Mouse (Mus musculus) large intestine, adult 2 months (tissue): ENCODE results near the gene Carmil1. TPM values are rescaled to one million over a fixed set of nuclear protein-coding genes. Genes with fewer than 3 reads are reported as not detected.

Experiments used
- DNase-seq: peaks from one replicate; pipeline ENCODE4 v3.0.0-alpha.2; 2012; ENCODE audit warnings: low read depth, low spot score
- WGBS: fragments of 180-500 bp; shearing (Covaris S2); methylation state at CpG from one replicate; pipeline ENCODE4 v1.1.7; 2018; 5-methylcytosine and 5-hydroxymethylcytosine counted together
- polyA plus RNA-seq: library from polyadenylated mRNA; depleted of rRNA; stranded (reverse); fragments of >200 nt; gene quantifications from 2 replicates; pipeline ENCODE4 v1.2.3, GENCODE M21; 2012

Carmil1 gene
- polyA plus RNA-seq, 1 experiment, result 14.2 TPM

GRCm38 (mm10) chr13:24065536-24065935 is 215.1 kb downstream of the Carmil1 start:
- WGBS, result 30% methylated on average over 1 of the region's 1 CpGs

GRCm38 (mm10) chr13:24062770-24063169 is 217.8 kb downstream of the Carmil1 start:
- no peak for DNase-seq
- 89% methylated on average over 4 of the region's 4 CpGs for WGBS

More at GRCm38 (mm10) chr13:24065536-24065935, 215.1 kb downstream of the Carmil1 start:
- no peak for DNase-seq

- WGBS, result 83% methylated on average over 5 of the region's 5 CpGs
- DNase-seq, result no peak
Observed at GRCm38 (mm10) chr13:24055072-24055869, 225.3 kb downstream of the Carmil1 start.

GRCm38 (mm10) chr13:24051496-24051895 is 229.1 kb downstream of the Carmil1 start:
- no peak for DNase-seq
- 31% methylated on average over 2 of the region's 2 CpGs for WGBS

- WGBS, result 69% methylated on average over 5 of the region's 5 CpGs
- no peak for DNase-seq
Observed at GRCm38 (mm10) chr13:24050330-24050729, 230.3 kb downstream of the Carmil1 start.

- no peak for DNase-seq
- 75% methylated on average over 9 of the region's 9 CpGs for WGBS
Observed at GRCm38 (mm10) chr13:24049267-24050034, 231.1 kb downstream of the Carmil1 start.

GRCm38 (mm10) chr13:24048611-24049010 is 232.0 kb downstream of the Carmil1 start:
- 95% methylated on average over 6 of the region's 6 CpGs for WGBS
- no peak for DNase-seq

- WGBS, result 66% methylated on average over 3 of the region's 3 CpGs
- DNase-seq, result no peak
Observed at GRCm38 (mm10) chr13:24045271-24045670, 235.3 kb downstream of the Carmil1 start.

GRCm38 (mm10) chr13:24040221-24040620 is 240.4 kb downstream of the Carmil1 start:
- 95% methylated on average over 7 of the region's 7 CpGs for WGBS
- no peak for DNase-seq

GRCm38 (mm10) chr13:24037502-24037901 is 243.1 kb downstream of the Carmil1 start:
- DNase-seq, result no peak
- WGBS, result 69% methylated on average over 3 of the region's 3 CpGs

- DNase-seq, result no peak
- 85% methylated on average over 18 of the region's 18 CpGs for WGBS
Observed at GRCm38 (mm10) chr13:24036150-24036549, 244.4 kb downstream of the Carmil1 start.

GRCm38 (mm10) chr13:24027191-24028170 is 253.1 kb downstream of the Carmil1 start:
- no peak for DNase-seq
- WGBS, result 73% methylated on average over 5 of the region's 5 CpGs

GRCm38 (mm10) chr13:24018515-24018914 is 262.1 kb downstream of the Carmil1 start:
- 92% methylated on average over 4 of the region's 4 CpGs for WGBS
- no peak for DNase-seq

- WGBS, result 82% methylated on average over 2 of the region's 2 CpGs
- DNase-seq, result no peak
Observed at GRCm38 (mm10) chr13:24005528-24005927, 275.1 kb downstream of the Carmil1 start.

GRCm38 (mm10) chr13:24001797-24002196 is 278.8 kb downstream of the Carmil1 start:
- WGBS, result 63% methylated on average over 2 of the region's 2 CpGs
- DNase-seq, result no peak

- WGBS, result 73% methylated on average over 2 of the region's 2 CpGs
- no peak for DNase-seq
Observed at GRCm38 (mm10) chr13:24001081-24001480, 279.5 kb downstream of the Carmil1 start.

- WGBS, result 68% methylated on average over 2 of the region's 2 CpGs
- DNase-seq, result no peak
Observed at GRCm38 (mm10) chr13:23998826-23999225, 281.8 kb downstream of the Carmil1 start.

- WGBS, result 74% methylated on average over 3 of the region's 3 CpGs
- DNase-seq, result no peak
Observed at GRCm38 (mm10) chr13:23994756-23995155, 285.8 kb downstream of the Carmil1 start.

GRCm38 (mm10) chr13:23994024-23994423 is 286.6 kb downstream of the Carmil1 start:
- no peak for DNase-seq
- 10% methylated on average over 9 of the region's 9 CpGs for WGBS

- WGBS, result 2% methylated on average over 20 of the region's 20 CpGs
- peak; percentile 31 for DNase-seq
Observed at GRCm38 (mm10) chr13:23990928-23991327, 289.7 kb downstream of the Carmil1 start, which contains the start of gene Scgn. TSS of gene Scgn (minus strand) at chr13:23991214.
